Mouse (Mus musculus) heart, postnatal 14 days (tissue): ENCODE measurements around the gene Fam241b. TPM values are rescaled to one million over a fixed set of nuclear protein-coding genes. Genes with fewer than 3 reads are reported as not detected.
"Not testable (repeated sequence)": the region's sequence is repeated elsewhere in the genome, so short reads cannot be mapped to it uniquely, and the experiment has no call there.

Experiments
- DNase-seq, 2 experiments: peaks; one replicate each; pipeline ENCODE4 v3.0.0; 2021 to 2022
- intact Hi-C: fragments of 180-260 bp; cut with DNase I; formaldehyde crosslinking; loops from one replicate; pipeline ENCODE4 v1.15.1; 2025
- total RNA-seq, 2 experiments: library from RNA; stranded (reverse); gene quantifications; 2 replicates each; pipeline ENCODE4 v1.2.3; 2021

Fam241b gene
- total RNA-seq, 2 experiments from 2014 or later = 0.93 to 1.1 TPM

DNA sequence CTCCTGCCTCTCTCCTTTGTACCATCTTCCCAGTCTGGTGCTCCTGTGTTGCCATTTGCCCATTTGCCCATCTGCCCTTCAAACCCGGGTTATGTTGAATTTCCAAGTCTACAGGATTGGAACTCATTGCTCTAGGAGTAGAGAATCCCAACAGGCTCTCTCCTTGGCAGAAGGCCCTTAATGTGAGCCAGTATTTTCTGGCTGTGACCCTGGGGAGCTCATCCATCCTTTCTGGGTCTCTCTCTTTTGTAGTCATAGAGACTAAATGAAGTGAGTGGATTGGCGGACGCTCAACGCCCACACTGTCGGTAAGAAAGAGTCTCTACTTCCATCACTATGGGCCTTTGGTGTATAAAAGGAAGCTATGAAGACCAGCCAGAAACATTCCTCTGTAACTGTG lies 56.9 kb downstream of the Fam241b start:
- no peak for DNase-seq
- intact Hi-C loops = no loop called here

DNA sequence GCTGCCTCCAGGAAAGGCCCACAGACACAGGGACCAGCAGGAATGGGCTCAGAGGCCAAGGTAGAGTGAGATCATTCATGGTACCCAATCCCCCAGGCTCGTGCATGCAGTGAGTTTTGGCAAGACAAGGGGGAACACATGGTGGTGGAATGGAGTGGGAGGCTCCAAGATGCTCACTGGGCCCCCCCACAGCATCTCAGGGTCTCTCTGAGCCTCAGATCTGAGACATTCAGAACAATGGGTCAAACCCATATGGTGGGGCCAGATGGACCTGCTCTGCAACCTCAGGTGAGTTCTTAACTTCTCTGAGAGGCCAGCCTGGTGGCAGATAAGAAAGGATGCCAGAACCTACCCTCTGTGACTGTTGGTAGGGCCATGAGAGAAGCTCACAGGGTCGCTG lies 57.7 kb downstream of the Fam241b start:
- intact Hi-C loops = no loop called here
- no peak for DNase-seq

GRCm38 (mm10) chr10:62076248-62077134 lies 67.2 kb downstream of the Fam241b start:
- DNase-seq = no peak
- intact Hi-C loops = no loop called here

DNA sequence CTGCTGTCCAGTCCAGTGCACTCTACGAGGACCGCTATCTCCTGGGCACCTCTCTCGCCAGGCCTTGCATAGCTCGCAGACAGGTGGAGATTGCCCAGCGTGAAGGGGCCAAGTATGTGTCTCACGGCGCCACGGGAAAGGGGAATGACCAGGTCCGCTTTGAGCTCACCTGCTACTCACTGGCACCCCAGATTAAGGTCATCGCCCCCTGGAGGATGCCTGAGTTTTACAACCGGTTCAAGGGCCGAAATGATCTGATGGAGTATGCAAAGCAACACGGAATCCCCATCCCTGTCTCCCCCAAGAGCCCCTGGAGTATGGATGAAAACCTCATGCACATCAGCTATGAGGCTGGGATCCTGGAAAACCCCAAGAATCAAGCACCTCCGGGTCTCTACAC lies 72.4 kb downstream of the Fam241b start:
- DNase-seq, intact Hi-C loops: not testable (repeated sequence)

- DNase-seq = no peak
- intact Hi-C loops = no loop called here
Observed at GRCm38 (mm10) chr10:62070636-62071035, 73.1 kb downstream of the Fam241b start.

- no peak for DNase-seq
- intact Hi-C loops = no loop called here
Observed at GRCm38 (mm10) chr10:62069946-62070345, 73.8 kb downstream of the Fam241b start.

DNA sequence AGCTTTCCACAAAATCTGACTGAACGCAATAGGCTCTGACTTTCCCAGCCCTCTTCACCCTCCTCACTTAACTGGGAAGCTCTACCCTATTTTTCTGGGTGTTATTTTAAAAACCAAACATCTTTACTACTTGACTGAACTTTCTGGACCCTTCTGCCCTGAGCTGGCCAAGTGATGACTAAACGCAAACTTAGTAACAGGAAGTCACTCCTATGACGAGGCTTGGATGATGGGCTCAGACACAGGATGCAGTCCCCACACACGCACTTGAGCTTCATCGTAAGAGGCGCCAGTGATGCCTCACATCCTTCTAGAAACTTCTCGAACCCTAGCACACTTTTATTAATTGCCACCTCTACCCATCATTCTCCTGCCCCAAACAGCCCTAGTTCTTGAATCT lies 74.3 kb downstream of the Fam241b start:
- DNase-seq = no peak
- intact Hi-C loops = no loop called here

DNA sequence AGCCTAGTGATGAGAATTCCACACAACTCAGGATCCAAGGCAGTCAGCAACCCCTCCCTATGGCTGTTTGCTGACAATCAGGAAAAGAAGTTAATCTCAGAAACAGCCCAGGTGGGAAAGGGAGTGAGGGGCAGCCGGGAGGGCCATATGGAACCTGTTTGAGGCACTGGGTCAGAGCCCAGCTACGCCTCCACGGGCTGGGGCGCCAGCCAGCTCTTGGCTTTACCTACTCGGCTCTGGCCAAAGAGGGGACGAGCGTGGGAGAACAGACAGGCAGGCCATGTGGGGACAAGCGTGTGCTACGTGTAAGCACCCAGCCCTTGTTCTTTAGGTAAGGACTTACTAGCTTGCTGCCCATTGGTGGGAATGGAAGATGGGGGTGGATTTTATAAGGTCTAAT lies 75.2 kb downstream of the Fam241b start:
- intact Hi-C loops = no loop called here
- peak; percentile 16 to 22 for DNase-seq

DNA sequence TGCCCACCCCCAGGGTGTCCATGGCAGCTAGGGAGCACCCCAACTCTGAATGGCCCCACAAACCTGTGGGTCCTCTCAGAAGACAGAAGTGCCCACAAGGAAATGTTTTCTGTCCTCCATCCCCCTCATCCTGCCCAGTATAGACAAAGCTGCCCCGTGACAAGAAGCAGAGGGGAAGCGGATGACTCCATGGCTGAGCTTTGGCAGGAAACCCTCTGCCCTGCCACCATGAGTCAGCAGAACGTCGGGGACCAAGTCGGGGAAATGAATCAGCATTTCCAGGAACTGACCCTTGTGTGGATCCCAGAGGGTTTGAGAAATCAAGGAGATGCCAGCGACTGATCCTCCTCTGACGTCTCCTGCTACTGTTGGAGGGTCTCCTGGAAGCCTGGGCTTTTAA lies 77.5 kb downstream of the Fam241b start:
- DNase-seq = no peak
- intact Hi-C loops = no loop called here

- intact Hi-C loops = loop anchor here (5.0 kb wide), 1 partner anchor 80 kb away; no protein-coding TSS in a partner anchor
- no peak for DNase-seq
Observed at GRCm38 (mm10) chr10:62062786-62063185, 80.9 kb downstream of the Fam241b start.

GRCm38 (mm10) chr10:62060969-62061678 lies 82.6 kb downstream of the Fam241b start:
- intact Hi-C loops = loop anchor here (5.0 kb wide), 1 partner anchor 79 kb away; no protein-coding TSS in a partner anchor
- no peak for DNase-seq

DNA sequence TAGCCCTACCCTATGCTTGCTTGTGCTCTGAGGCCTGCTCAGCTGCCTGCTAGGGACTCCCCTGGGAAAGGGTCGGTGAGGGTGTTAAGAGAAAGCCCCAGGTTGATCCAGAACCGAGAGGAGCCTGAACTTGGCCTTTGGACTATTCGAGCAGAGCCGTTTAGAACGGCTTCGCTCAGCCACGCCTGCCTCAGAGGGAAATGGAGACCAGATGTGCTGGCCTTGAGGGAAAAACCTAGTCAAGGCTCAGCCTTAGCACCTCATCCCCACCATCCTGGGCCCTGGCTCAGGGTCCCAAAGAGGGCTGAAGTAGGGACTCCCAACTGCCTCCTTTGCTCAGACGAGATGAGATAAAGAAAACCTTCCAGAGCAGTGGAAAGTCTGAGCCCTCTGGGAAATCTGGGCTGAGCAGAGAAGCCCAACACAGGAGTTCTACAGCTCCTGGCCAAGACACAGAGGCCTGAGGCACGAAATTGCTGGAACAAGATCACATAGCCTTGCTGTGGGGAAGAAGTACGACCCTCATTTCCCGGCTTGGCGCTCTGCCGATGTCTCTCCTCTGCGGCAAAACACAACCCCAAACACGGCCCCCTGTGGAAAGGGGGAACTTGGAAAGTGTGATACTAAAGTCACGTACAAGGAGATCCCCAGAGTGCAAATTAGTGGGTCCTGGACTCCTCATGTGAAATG lies 83.4 kb downstream of the Fam241b start:
- intact Hi-C loops = loop anchor here (5.0 kb wide), 1 partner anchor 78 kb away; no protein-coding TSS in a partner anchor
- DNase-seq = no peak

DNA sequence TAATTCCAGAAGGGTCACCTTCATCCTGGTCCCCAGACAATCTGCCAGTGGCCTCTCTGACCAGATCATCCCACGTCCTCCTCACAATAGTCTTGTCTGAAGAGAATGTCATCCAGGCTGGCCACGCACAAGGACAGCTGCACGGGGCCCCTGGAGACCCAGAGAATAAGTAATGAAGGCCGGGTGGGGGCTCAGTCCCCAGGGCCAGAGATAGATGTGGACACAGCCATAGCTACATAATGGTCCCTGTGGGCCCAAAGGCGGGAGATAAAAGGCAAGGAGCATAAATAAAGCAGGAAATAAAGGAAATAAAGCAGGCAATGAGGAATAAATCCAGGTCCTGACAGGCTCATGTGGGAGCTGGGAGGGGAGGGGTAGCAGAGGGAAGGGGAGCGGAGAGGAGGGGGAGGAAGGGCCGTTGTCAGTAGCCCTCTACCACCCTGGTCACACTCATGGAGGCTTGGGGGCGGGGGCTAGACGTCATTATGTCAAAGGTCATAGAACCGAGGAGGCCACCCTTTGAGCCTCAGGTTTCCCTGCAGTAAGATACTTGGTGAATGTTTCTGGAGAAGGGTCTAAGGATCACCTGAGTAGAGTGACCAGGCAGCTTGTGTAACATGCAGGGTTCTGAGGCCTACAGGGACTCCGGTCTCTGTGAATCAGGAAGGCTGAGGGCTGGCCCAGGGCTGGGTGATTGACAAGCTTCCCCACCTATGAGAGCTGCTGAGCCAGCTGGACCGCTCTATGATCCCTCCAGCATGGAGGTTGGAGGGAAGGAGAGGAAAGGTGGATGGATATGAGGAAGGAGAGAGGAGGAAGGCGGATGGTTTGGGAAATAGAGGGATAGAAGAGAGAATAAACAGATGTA lies 85.0 kb downstream of the Fam241b start:
- DNase-seq = no peak
- intact Hi-C loops = loop anchor here (5.0 kb wide), 1 partner anchor 221 kb away; no protein-coding TSS in a partner anchor

Other genes with a start within 250 kb of the Fam241b start
- 1 to 10 TPM; 1.3 to 1.8 TPM for gene Col13a1, start 164.8 kb downstream of the Fam241b start, total RNA-seq
- not detected for gene Neurog3, start 10.8 kb downstream of the Fam241b start, total RNA-seq
- 10 to 100 TPM; 10.6 to 11.5 TPM for gene Tspan15, start 87.3 kb upstream of the Fam241b start, total RNA-seq
- not detected for gene Tacr2, start 108.5 kb upstream of the Fam241b start, total RNA-seq
- gene Hk1, start 236.0 kb upstream of the Fam241b start, total RNA-seq = 100 to 1,000 TPM; 120 to 132 TPM